Mouse (Mus musculus) cerebellum, adult 2 months (tissue): ENCODE results near the gene Crtam.

Experiments
- CTCF ChIP-seq: fragments of 200-500 bp; IDR thresholded peaks from 2 replicates; pipeline ENCODE4 v1.5.1; 2011; ENCODE audit warnings: low read depth, mild to moderate bottlenecking, control low read depth, low read length, moderate library complexity, borderline replicate concordance; ENCODE audit not compliant: insufficient read depth
- POLR2A ChIP-seq: fragments of 200-500 bp; IDR thresholded peaks from 2 replicates; pipeline ENCODE4 v1.6.1; 2011; ENCODE audit warnings: low read length, control low read depth, borderline replicate concordance; ENCODE audit not compliant: insufficient read depth

DNA sequence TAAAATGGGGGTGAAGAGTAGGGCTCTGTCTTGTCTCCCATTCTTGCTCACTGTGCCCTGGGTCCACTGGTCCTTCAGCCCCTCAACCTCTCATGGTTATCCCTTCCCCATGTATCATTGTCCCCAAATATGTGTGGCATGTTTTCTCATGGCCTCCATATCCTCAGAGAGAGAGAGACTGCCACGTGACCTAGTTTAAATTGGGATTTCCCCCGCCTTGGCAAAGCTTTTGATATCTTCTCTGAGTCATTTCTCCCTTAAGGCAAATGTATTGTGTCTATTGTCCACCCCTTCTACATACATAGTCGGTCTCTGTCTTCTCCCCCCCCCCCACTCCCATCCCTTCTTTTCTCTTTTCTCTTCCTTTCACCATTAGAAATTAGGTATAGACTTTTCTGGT lies 71.1 kb downstream of the Crtam start:
- no peak for TF ChIP-seq CTCF
- no peak for TF ChIP-seq POLR2A
